ENCODE assay signal across 26 mouse cellular contexts in the genomic region with DNA sequence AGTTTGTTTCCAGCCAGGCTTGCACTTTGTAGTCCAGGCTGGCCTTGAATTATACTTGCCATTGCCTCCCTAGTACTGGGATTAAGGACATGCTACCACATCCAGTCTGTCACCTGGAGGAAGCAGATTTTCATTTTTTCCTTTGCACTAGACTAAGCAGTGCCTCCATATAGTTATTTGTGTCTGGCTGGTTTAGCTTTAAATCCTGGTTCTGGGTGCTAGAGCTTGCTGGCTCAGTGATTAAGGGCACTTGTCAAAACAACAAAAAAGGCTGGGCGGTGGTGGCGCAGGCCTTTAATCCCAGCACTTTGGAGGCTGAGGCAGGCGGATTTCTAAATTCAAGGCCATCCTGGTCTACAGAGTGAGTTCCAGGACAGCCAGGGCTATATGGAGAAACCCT. TPM values are rescaled to one million over a fixed set of nuclear protein-coding genes. Genes with fewer than 3 reads are reported as not detected.
DNase-seq lines count a peak whose midpoint lies in the region; ATAC-seq and TF ChIP-seq lines count a peak whose summit lies in the region.
"Had no signal": no experiment of that assay in that cellular context is flagged by ENCODE, and none has a peak within 500 bp of the region (broad histone marks: within the 10 kb centered on the region; RNA-seq: fewer than 3 reads in every experiment).

No protein-coding gene starts in this region.

- no peak for TF ChIP-seq CTCF in intestine, postnatal 0 days (IDR thresholded peaks at IDR 0.05; ENCODE audit: low read depth)

- in situ Hi-C loops in ES-E14 (cut with MboI; ENCODE audit: low sequenced_read_pairs in 2 of 2, unreplicated experiment in 2 of 2): no loop called here

- H3K27me3 ChIP-seq in intestine, embryonic 16.5 days (replicated peaks; ENCODE audit: control insufficient read depth, insufficient read depth, low read length): no peaks in the 10 kb centered on the region
- H3K27me3 ChIP-seq in intestine, postnatal 0 days (replicated peaks; ENCODE audit: control insufficient read depth, insufficient read depth, low read length): no peaks in the 10 kb centered on the region
- H3K27me3 ChIP-seq in neural tube, embryonic 15.5 days (replicated peaks): no peaks in the 10 kb centered on the region
- H3K27me3 ChIP-seq: embryonic facial prominence, embryonic 15.5 days; forebrain, embryonic 12.5 days had no signal

- no peak overlapping the region for H3K4me3 ChIP-seq in intestine, embryonic 16.5 days (ENCODE audit: low read length)
- no peak overlapping the region for H3K4me3 ChIP-seq in intestine, postnatal 0 days (ENCODE audit: low read depth, low read length)
- H3K4me3 ChIP-seq in ES-E14 (ENCODE audit: insufficient read depth in 1 of 2, low read depth in 1 of 2, low read length in 2 of 2, poor library complexity in 1 of 2, severe bottlenecking in 1 of 2): peak overlapping the region in 1 of 2 experiments; percentile 12; a peak in 1 of 4 replicates
- no peak overlapping the region for H3K4me3 ChIP-seq in neural tube, embryonic 15.5 days (replicated peaks)
- H3K4me3 ChIP-seq: embryonic facial prominence, embryonic 13.5 days; embryonic facial prominence, embryonic 15.5 days; erythroblast, embryonic 14.5 days; forebrain, embryonic 10.5 days; forebrain, embryonic 12.5 days had no signal

- no peak for DNase-seq in ES-E14 (ENCODE audit: low read depth, low spot score)
- DNase-seq in ZHBTc4 (ENCODE audit: low read depth, low spot score): peak; percentile 24
- DNase-seq in heart, adult 9 months (ENCODE audit: low spot score in 2 of 2): no peak
- DNase-seq: adrenal gland, adult 2 months; adrenal gland, postnatal 10 days; adrenal gland, postnatal 25 days; B cell, adult 2 months; cerebellum, adult 11 months; cerebellum, adult 18-20 months; cerebellum, adult 8-10 months; cerebellum, adult 9-11 months; cerebellum, postnatal 14 days; cerebellum, postnatal 36 days; embryo, embryonic 11 days had no signal

- H3K27ac ChIP-seq in intestine, embryonic 16.5 days (ENCODE audit: low read length): 0 out of 2 replicates have a peak overlapping the region, but pooled peaks have one; percentile 14
- no peak overlapping the region for H3K27ac ChIP-seq in intestine, postnatal 0 days (ENCODE audit: low read depth, low read length)
- no peak overlapping the region for H3K27ac ChIP-seq in ES-E14 (ENCODE audit: insufficient read depth, low read depth, low read length, poor library complexity, severe bottlenecking)
- no peak overlapping the region for H3K27ac ChIP-seq in neural tube, embryonic 15.5 days (replicated peaks)
- H3K27ac ChIP-seq: embryonic facial prominence, embryonic 13.5 days; embryonic facial prominence, embryonic 15.5 days; forebrain, embryonic 10.5 days; forebrain, embryonic 12.5 days had no signal

- ATAC-seq in intestine, embryonic 16.5 days: no peak
- ATAC-seq in intestine, postnatal 0 days: no peak
- ATAC-seq in neural tube, embryonic 15.5 days (ENCODE audit: low FRiP score): no peak
- ATAC-seq: CD4-positive, CD25-positive, alpha-beta regulatory T cell, adult 4 months; forebrain, embryonic 14.5 days; forebrain, embryonic 16.5 days; Patski had no signal

- H3K9me3 ChIP-seq in intestine, embryonic 16.5 days (ENCODE audit: control insufficient read depth, low read length): no peaks in the 10 kb centered on the region
- H3K9me3 ChIP-seq in intestine, postnatal 0 days (ENCODE audit: control insufficient read depth): no peaks in the 10 kb centered on the region
- H3K9me3 ChIP-seq in ES-E14 (ENCODE audit: control insufficient read depth, insufficient read depth, low read depth, low read length): no peaks in the 10 kb centered on the region
- no peaks in the 10 kb centered on the region for H3K9me3 ChIP-seq in neural tube, embryonic 15.5 days (replicated peaks)
- H3K9me3 ChIP-seq: embryonic facial prominence, embryonic 13.5 days; embryonic facial prominence, embryonic 15.5 days; forebrain, embryonic 10.5 days; forebrain, embryonic 12.5 days had no signal

- H3K4me2 ChIP-seq in intestine, embryonic 16.5 days (ENCODE audit: low read depth, low read length): no peak overlapping the region
- H3K4me2 ChIP-seq in intestine, postnatal 0 days (replicated peaks; ENCODE audit: low read depth): no peak overlapping the region
- H3K4me2 ChIP-seq in neural tube, embryonic 15.5 days: no peak overlapping the region
- H3K4me2 ChIP-seq: embryonic facial prominence, embryonic 13.5 days; embryonic facial prominence, embryonic 15.5 days; forebrain, embryonic 12.5 days had no signal

- WGBS in intestine, embryonic 16.5 days: 88% methylated on average over 3 of the region's 3 CpGs
- WGBS in intestine, postnatal 0 days: 81% methylated on average over 3 of the region's 3 CpGs
- WGBS in neural tube, embryonic 15.5 days: 76% methylated on average over 3 of the region's 3 CpGs

- no peaks in the 10 kb centered on the region for H3K4me1 ChIP-seq in intestine, embryonic 16.5 days (ENCODE audit: control insufficient read depth, insufficient read depth, low read length)
- no peaks in the 10 kb centered on the region for H3K4me1 ChIP-seq in intestine, postnatal 0 days (replicated peaks; ENCODE audit: control insufficient read depth, insufficient read depth, low read length)
- no peaks in the 10 kb centered on the region for H3K4me1 ChIP-seq in ES-E14 (ENCODE audit: control insufficient read depth in 2 of 2, insufficient read depth in 2 of 2, low read length in 2 of 2, poor library complexity in 1 of 2)
- peaks cover 16% of the 10 kb centered on the region for H3K4me1 ChIP-seq in neural tube, embryonic 15.5 days

- no peak overlapping the region for H3K9ac ChIP-seq in intestine, embryonic 16.5 days (ENCODE audit: low read depth, low read length)
- no peak overlapping the region for H3K9ac ChIP-seq in intestine, postnatal 0 days (ENCODE audit: low read depth, low read length)
- H3K9ac ChIP-seq in ES-E14 (ENCODE audit: insufficient read depth, low read depth, low read length, poor library complexity, severe bottlenecking): peak overlapping the region; percentile 50; the same call in 1 of the 2 replicates
- no peak overlapping the region for H3K9ac ChIP-seq in neural tube, embryonic 15.5 days (replicated peaks)
- H3K9ac ChIP-seq: embryonic facial prominence, embryonic 13.5 days; embryonic facial prominence, embryonic 15.5 days; forebrain, embryonic 12.5 days had no signal

- H3K36me3 ChIP-seq in intestine, embryonic 16.5 days (ENCODE audit: control insufficient read depth, insufficient read depth, low read length): no peaks in the 10 kb centered on the region
- H3K36me3 ChIP-seq in intestine, postnatal 0 days (ENCODE audit: control insufficient read depth, insufficient read depth): no peaks in the 10 kb centered on the region; the same call in 1 of the 2 replicates
- H3K36me3 ChIP-seq in ES-E14 (ENCODE audit: control insufficient read depth, insufficient read depth, low read length, poor library complexity, severe bottlenecking): peaks cover 12% of the 10 kb centered on the region
- H3K36me3 ChIP-seq in neural tube, embryonic 15.5 days: no peaks in the 10 kb centered on the region

TF ChIP-seq in ES-E14, 5 proteins besides CTCF, POLR2A, EP300 and RAD21:
- TF ChIP-seq HCFC1 (IDR thresholded peaks at IDR 0.05; ENCODE audit: borderline replicate concordance, insufficient read depth, low read length): no peak
- TF ChIP-seq ZC3H11A (IDR thresholded peaks at IDR 0.05; ENCODE audit: borderline replicate concordance, low read depth, low read length): no peak
- TF ChIP-seq CHD2 (IDR thresholded peaks at IDR 0.05; ENCODE audit: low read depth, low read length): no peak
- TF ChIP-seq MAFK (IDR thresholded peaks at IDR 0.05; ENCODE audit: insufficient read depth, low read depth, low read length): no peak
- no peak for TF ChIP-seq ZNF384 (IDR thresholded peaks at IDR 0.05; ENCODE audit: low read depth, low read length)

RNA-seq across cellular contexts. Expression of a gene that starts 3.5 kb away (rescaled TPM):
- polyA plus RNA-seq in intestine, embryonic 16.5 days (2015; fragmentation: Nextera tagmentation; extraction: Ambion mirVana): 311 and 329 TPM in 2 replicates
- polyA plus RNA-seq in intestine, postnatal 0 days (2015; fragmentation: Nextera tagmentation; extraction: Ambion mirVana): 308 and 311 TPM in 2 replicates
- 1,690 and 1,886 TPM in 2 replicates for total RNA-seq in ES-E14 (2012; rRNA removed)
- 184 and 216 TPM in 2 replicates for polyA plus RNA-seq in neural tube, embryonic 15.5 days (2015; fragmentation: Nextera tagmentation; extraction: Ambion mirVana)

RNA-seq across cellular contexts. Expression of a gene that starts 5.6 kb away (rescaled TPM):
- polyA plus RNA-seq in intestine, embryonic 16.5 days (2015; fragmentation: Nextera tagmentation; extraction: Ambion mirVana): 1.0 and 1.4 TPM in 2 replicates
- polyA plus RNA-seq in intestine, postnatal 0 days (2015; fragmentation: Nextera tagmentation; extraction: Ambion mirVana): 0.81 and 0.83 TPM in 2 replicates
- 0.31 TPM in 1 of 2 replicates, not detected in the other for total RNA-seq in ES-E14 (2012; rRNA removed)
- 0.75 and 2.6 TPM in 2 replicates for polyA plus RNA-seq in neural tube, embryonic 15.5 days (2015; fragmentation: Nextera tagmentation; extraction: Ambion mirVana)
- polyA plus RNA-seq: Patski had no signal

RNA-seq across cellular contexts. Expression of a gene that starts 11.9 kb away (rescaled TPM):
- polyA plus RNA-seq in intestine, embryonic 16.5 days (2015; fragmentation: Nextera tagmentation; extraction: Ambion mirVana): 9.9 and 14.1 TPM in 2 replicates
- 25.9 and 26.2 TPM in 2 replicates for polyA plus RNA-seq in intestine, postnatal 0 days (2015; fragmentation: Nextera tagmentation; extraction: Ambion mirVana)
- 17.2 and 26.7 TPM in 2 replicates for total RNA-seq in ES-E14 (2012; rRNA removed)
- 4.1 and 7.2 TPM in 2 replicates for polyA plus RNA-seq in neural tube, embryonic 15.5 days (2015; fragmentation: Nextera tagmentation; extraction: Ambion mirVana)

RNA-seq across cellular contexts. Expression of a gene that starts 12.0 kb away (rescaled TPM):
- 128 and 130 TPM in 2 replicates for polyA plus RNA-seq in intestine, embryonic 16.5 days (2015; fragmentation: Nextera tagmentation; extraction: Ambion mirVana)
- 81.7 and 88.7 TPM in 2 replicates for polyA plus RNA-seq in intestine, postnatal 0 days (2015; fragmentation: Nextera tagmentation; extraction: Ambion mirVana)
- total RNA-seq in ES-E14 (2012; rRNA removed): 40.6 and 53.6 TPM in 2 replicates
- 134 and 144 TPM in 2 replicates for polyA plus RNA-seq in neural tube, embryonic 15.5 days (2015; fragmentation: Nextera tagmentation; extraction: Ambion mirVana)

RNA-seq across cellular contexts. Expression of a gene that starts 47.3 kb away (rescaled TPM):
- 122 and 141 TPM in 2 replicates for polyA plus RNA-seq in intestine, embryonic 16.5 days (2015; fragmentation: Nextera tagmentation; extraction: Ambion mirVana)
- 68.6 and 71.5 TPM in 2 replicates for polyA plus RNA-seq in intestine, postnatal 0 days (2015; fragmentation: Nextera tagmentation; extraction: Ambion mirVana)
- total RNA-seq in ES-E14 (2012; rRNA removed): 20.2 and 42.4 TPM in 2 replicates
- 51.9 and 62.5 TPM in 2 replicates for polyA plus RNA-seq in neural tube, embryonic 15.5 days (2015; fragmentation: Nextera tagmentation; extraction: Ambion mirVana)
